Mouse (Mus musculus) brown adipose tissue, adult 24 weeks (tissue): ENCODE results near the gene Znfx1. TPM values are rescaled to one million over a fixed set of nuclear protein-coding genes. Genes with fewer than 3 reads are reported as not detected.
A peak's percentile ranks its signal among the peaks of the same experiment; 100 is the strongest.

Experiments
- H3K27ac ChIP-seq: fragments of 200-500 bp; replicated peaks from 2 replicates; pipeline ENCODE4 v1.5.1; 2012; ENCODE audit warnings: low read depth, mild to moderate bottlenecking, low read length
- H3K4me1 ChIP-seq: fragments of 200-500 bp; 2 replicates; pipeline ENCODE4 v1.6.1; 2012; ENCODE audit warnings: low read length, mixed read lengths; ENCODE audit not compliant: control insufficient read depth, insufficient read depth, insufficient read length
- H3K4me3 ChIP-seq: fragments of 200-500 bp; 2 replicates; pipeline ENCODE4 v1.5.1; 2012; ENCODE audit warnings: low read depth, mild to moderate bottlenecking, low read length, moderate library complexity; ENCODE audit not compliant: insufficient read depth
- polyA plus RNA-seq: library from polyadenylated mRNA; stranded (reverse); fragments of >200 nt; gene quantifications from 2 replicates; pipeline ENCODE4 v1.2.4, GENCODE M21; 2012; ENCODE audit not compliant: missing spikeins, insufficient read depth, insufficient read length

Gene Znfx1
- polyA plus RNA-seq, result 20.1 and 24.6 TPM in 2 replicates

DNA sequence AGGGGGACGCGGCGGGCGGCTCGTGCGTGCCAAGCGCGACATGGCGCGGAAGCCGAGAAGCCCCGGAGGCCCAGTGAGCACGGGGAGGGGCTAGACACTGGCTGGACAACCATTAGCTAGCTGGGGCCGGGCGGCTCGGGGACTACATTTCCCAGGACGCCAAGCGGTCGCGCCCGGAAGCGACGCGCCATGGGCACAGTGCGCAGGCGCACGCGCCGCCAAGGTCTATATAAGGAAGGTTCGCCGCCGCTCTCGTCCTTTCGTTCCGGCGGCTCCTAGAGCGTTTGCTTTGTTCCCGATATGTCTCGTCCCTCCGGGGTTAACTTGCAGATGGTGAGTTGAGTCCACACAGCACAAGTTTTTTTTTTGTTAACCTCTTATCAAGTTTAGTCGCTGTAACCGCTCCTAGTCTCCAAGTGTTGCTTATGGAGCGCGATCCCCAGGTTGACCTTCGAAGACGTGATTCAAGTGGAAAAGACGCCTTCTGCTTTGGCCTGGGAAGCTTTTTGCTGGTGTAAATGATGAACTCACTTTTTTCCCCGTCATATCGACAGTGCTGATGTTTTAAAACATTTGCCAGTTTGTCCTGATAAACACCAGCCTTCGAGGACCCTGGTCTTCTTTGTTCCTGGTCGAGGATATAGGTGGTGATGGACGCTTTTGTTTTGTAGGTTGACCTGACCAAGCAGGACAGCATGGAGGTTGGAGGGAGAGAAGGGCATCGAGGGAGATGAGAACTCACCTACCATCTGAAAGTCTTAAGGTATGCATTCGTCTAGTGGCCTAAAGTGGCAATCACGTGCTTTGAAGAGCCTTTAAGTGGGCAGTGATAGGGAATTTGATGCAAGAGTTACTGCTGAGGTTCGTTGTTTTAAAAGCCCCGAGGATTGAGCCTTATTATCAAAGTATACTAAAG, at the start of gene Znfx1:
Gene Znfx1, minus strand, starts transcription at position 51 of the 916 bp plus-strand sequence.
- Histone ChIP-seq H3K4me1 (peaks cover 19% of the 10 kb centered on the region), H3K4me3 (peak within 1 kb of the TSS; percentile 87), H3K27ac (peak within 1 kb of the TSS; percentile 84)

DNA sequence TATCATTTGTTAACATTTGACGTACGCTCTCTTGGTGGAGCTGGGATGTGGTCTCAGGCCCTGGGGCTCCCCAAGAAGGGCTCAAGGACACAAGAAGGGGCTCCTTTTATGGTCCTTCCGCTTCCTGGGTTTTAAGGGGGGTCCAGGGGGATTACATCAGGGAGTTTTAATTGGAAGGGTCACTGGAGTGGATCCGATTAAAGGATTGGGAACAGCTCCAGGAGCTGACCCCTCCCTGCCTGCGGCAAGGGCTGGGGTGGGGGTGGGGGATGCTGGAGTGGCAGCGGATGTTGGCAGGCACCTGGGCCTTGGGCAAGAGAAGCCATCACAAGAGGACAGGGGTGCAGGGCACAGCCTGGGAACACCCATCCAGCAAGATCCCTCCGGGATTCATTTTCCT, 49.4 kb upstream of the Znfx1 start:
- Histone ChIP-seq H3K4me1 (no peaks in the 10 kb centered on the region), H3K27ac (no peak overlapping the region), H3K4me3 (no peak overlapping the region)

GRCm38 (mm10) chr2:167109506-167109905, 46.7 kb upstream of the Znfx1 start:
- no peak overlapping the region for H3K4me3 ChIP-seq
- no peaks in the 10 kb centered on the region for H3K4me1 ChIP-seq
- no peak overlapping the region for H3K27ac ChIP-seq

DNA sequence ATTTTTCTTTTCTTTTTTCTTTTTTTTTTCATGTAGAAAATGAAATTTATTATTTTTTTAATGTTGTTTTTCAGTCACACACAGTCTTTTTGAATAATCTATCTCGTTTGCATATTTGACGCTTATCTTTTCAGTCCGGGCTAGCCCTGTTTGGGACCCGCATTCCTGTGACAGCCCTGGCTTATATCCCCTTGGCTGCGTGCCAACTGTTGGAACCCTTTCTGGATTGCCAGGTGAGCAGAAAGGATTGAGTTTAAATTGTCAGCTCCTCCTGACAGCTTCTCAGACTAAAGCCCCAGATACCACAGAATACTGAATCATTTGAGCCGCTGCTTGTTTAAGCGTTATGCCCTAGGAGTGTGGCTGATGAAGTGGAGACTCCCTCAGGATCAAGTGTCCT, 40.7 kb upstream of the Znfx1 start:
- Histone ChIP-seq H3K27ac (no peak overlapping the region), H3K4me3 (no peak overlapping the region), H3K4me1 (no peaks in the 10 kb centered on the region)

- Histone ChIP-seq H3K4me3 (peak overlapping the region; percentile 7), H3K4me1 (no peaks in the 10 kb centered on the region), H3K27ac (no peak overlapping the region)
Observed at GRCm38 (mm10) chr2:167101743-167102441, 39.1 kb upstream of the Znfx1 start.

- no peaks in the 10 kb centered on the region for H3K4me1 ChIP-seq
- H3K27ac ChIP-seq, result no peak overlapping the region
Observed at GRCm38 (mm10) chr2:167094688-167095087, 31.9 kb upstream of the Znfx1 start.

GRCm38 (mm10) chr2:167093171-167093900, 30.5 kb upstream of the Znfx1 start:
- Histone ChIP-seq H3K4me3 (no peak overlapping the region), H3K4me1 (no peaks in the 10 kb centered on the region), H3K27ac (peak overlapping the region; percentile 35; the same call in 1 of the 2 replicates)

More at GRCm38 (mm10) chr2:167094688-167095087, 31.9 kb upstream of the Znfx1 start:
- H3K4me3 ChIP-seq, result no peak overlapping the region

- no peak overlapping the region for H3K4me3 ChIP-seq
- H3K27ac ChIP-seq, result no peak overlapping the region
- H3K4me1 ChIP-seq, result no peaks in the 10 kb centered on the region
Observed at GRCm38 (mm10) chr2:167090271-167090670, 27.5 kb upstream of the Znfx1 start.

GRCm38 (mm10) chr2:167086836-167087235, 24.0 kb upstream of the Znfx1 start:
- Histone ChIP-seq H3K4me3 (no peak overlapping the region), H3K27ac (no peak overlapping the region), H3K4me1 (no peaks in the 10 kb centered on the region)

GRCm38 (mm10) chr2:167086092-167086491, 23.3 kb upstream of the Znfx1 start:
- Histone ChIP-seq H3K27ac (no peak overlapping the region), H3K4me3 (no peak overlapping the region), H3K4me1 (no peaks in the 10 kb centered on the region)

DNA sequence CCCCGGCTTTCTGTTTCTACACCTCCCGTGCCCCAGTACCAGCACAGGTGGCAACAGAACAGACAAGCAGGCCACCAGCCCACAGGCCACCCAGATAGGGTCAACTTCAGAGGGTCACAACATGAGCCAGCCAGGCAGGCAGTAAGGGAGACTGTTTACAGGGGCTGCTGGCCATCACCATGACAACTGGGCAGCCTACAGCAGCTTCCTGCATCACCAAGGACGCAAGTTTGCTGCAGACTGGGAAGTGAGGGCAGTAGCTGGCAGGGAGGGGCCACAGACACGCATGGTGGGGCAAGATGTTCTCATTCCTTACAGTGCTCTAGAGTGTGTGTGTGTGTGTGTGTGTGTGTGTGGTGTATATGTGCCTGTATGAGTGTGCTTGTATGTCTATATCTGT, 18.8 kb upstream of the Znfx1 start:
- H3K4me3 ChIP-seq, result no peak overlapping the region
- H3K27ac ChIP-seq, result no peak overlapping the region

DNA sequence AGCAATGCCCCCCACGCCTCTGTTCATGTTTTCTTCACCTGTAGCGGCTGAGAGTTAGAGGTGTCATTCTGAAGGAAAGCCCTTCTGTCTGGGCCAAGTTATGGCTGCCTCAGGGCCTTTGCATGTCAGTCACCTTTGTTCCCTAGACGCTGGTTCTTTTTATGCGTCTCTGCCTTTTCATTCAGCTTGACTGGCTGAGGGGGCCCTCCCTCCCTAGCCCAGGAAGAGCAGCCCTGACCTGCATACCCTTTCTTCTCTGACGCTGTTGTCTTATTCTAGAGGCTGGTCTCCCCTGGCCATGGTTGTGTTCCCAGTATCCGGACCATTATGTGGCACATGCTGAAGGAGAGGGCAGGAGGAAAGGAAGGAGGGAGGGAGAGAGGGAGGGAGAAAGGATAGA, 18.3 kb upstream of the Znfx1 start:
- peaks cover 3% of the 10 kb centered on the region; the same call in 1 of the 2 replicates for H3K4me1 ChIP-seq

More for the DNA sequence above, 18.8 kb upstream of the Znfx1 start:
- H3K4me1 ChIP-seq, result peaks cover 3% of the 10 kb centered on the region; the same call in 1 of the 2 replicates

GRCm38 (mm10) chr2:167080387-167080786, 17.6 kb upstream of the Znfx1 start:
- Histone ChIP-seq H3K27ac (no peak overlapping the region), H3K4me1 (peaks cover 3% of the 10 kb centered on the region; the same call in 1 of the 2 replicates), H3K4me3 (no peak overlapping the region)

More for the DNA sequence above, 18.3 kb upstream of the Znfx1 start:
- no peak overlapping the region for H3K27ac ChIP-seq
- no peak overlapping the region for H3K4me3 ChIP-seq

- no peak overlapping the region for H3K4me3 ChIP-seq
- no peak overlapping the region for H3K27ac ChIP-seq
- H3K4me1 ChIP-seq, result peaks cover 3% of the 10 kb centered on the region; the same call in 1 of the 2 replicates
Observed at GRCm38 (mm10) chr2:167079535-167080257, 16.9 kb upstream of the Znfx1 start.
